Mouse (Mus musculus): Measurements from ENCODE around the gene Cit.

GRCm38 (mm10) chr5:115871153-115871552 is 26.1 kb downstream of the Cit start:
- no peak for TF ChIP-seq ZNF384 (IDR thresholded peaks at IDR 0.05; ENCODE audit: low read depth, low read length)
- no peak for TF ChIP-seq CHD2 (IDR thresholded peaks at IDR 0.05; ENCODE audit: low read depth, low read length)

Measured in ES-E14 (cell line).